Mouse (Mus musculus) embryonic facial prominence, embryonic 10.5 days (tissue): ENCODE data around the gene Sdf4. TPM values are rescaled to one million over a fixed set of nuclear protein-coding genes. Genes with fewer than 3 reads are reported as not detected.
A peak's percentile ranks its signal among the peaks of the same experiment; 100 is the strongest.

Experiments used
- DNase-seq: peaks from one replicate; pipeline ENCODE4 v3.0.0-alpha.2; 2017; ENCODE audit warnings: low spot score
- H3K27ac ChIP-seq: fragments of 300-500 bp; sonication (generic); replicated peaks from 2 replicates; pipeline ENCODE4 v1.5.1; 2016; ENCODE audit warnings: mild to moderate bottlenecking
- H3K27me3 ChIP-seq: fragments of 300-500 bp; sonication (generic); replicated peaks from 2 replicates; pipeline ENCODE4 v1.6.1; 2016; ENCODE audit warnings: low read depth, mild to moderate bottlenecking; ENCODE audit not compliant: poor library complexity, severe bottlenecking
- H3K36me3 ChIP-seq: fragments of 300-500 bp; sonication (generic); replicated peaks from 2 replicates; pipeline ENCODE4 v1.6.1; 2016; ENCODE audit warnings: mild to moderate bottlenecking, moderate library complexity
- H3K4me1 ChIP-seq: fragments of 300-500 bp; sonication (generic); 2 replicates; pipeline ENCODE4 v1.6.1; 2016
- H3K4me3 ChIP-seq: fragments of 300-500 bp; sonication (generic); 2 replicates; pipeline ENCODE4 v1.5.1; 2016; ENCODE audit warnings: mild to moderate bottlenecking, moderate library complexity
- H3K9me3 ChIP-seq: fragments of 300-500 bp; sonication (generic); 2 replicates; pipeline ENCODE4 v1.6.1; 2016; ENCODE audit warnings: mild to moderate bottlenecking
- WGBS: fragments of 180-500 bp; shearing (Covaris S2); methylation state at CpG from one replicate; pipeline ENCODE4 v1.1.7; 2016; 5-methylcytosine and 5-hydroxymethylcytosine counted together
- polyA plus RNA-seq: library from polyadenylated mRNA; unstranded; fragments of >200 nt; fragmentation: Nextera tagmentation; extraction: Ambion mirVana; gene quantifications from 2 replicates; pipeline ENCODE4 v1.2.1, GENCODE M21; 2016

The Sdf4 gene
- polyA plus RNA-seq, 1 experiment from 2014 or later: 138 TPM

GRCm38 (mm10) chr4:155972651-155973050, 20.0 kb upstream of the Sdf4 start:
- Histone ChIP-seq H3K4me3 (no peak overlapping the region), H3K27ac (peak overlapping the region; percentile 14), H3K27me3 (no peaks in the 10 kb centered on the region), H3K9me3 (no peaks in the 10 kb centered on the region; the same call in 1 of the 2 replicates), H3K4me1 (peaks cover 18% of the 10 kb centered on the region), H3K36me3 (no peaks in the 10 kb centered on the region)
- 38% methylated on average over 6 of the region's 6 CpGs for WGBS
- DNase-seq: no peak

GRCm38 (mm10) chr4:155973239-155973638, 19.4 kb upstream of the Sdf4 start:
- H3K27me3 ChIP-seq: no peaks in the 10 kb centered on the region
- no peak for DNase-seq
- H3K27ac ChIP-seq: 0 out of 2 replicates have a peak overlapping the region, but pooled peaks have one; percentile 14
- H3K36me3 ChIP-seq: no peaks in the 10 kb centered on the region
- H3K4me1 ChIP-seq: peaks cover 18% of the 10 kb centered on the region
- no peaks in the 10 kb centered on the region; the same call in 1 of the 2 replicates for H3K9me3 ChIP-seq
- 85% methylated on average over 2 of the region's 2 CpGs for WGBS
- H3K4me3 ChIP-seq: no peak overlapping the region

GRCm38 (mm10) chr4:155981436-155982082, 11.1 kb upstream of the Sdf4 start:
- no peak for DNase-seq
- no peaks in the 10 kb centered on the region for H3K27me3 ChIP-seq
- no peak overlapping the region for H3K4me3 ChIP-seq
- no peak overlapping the region for H3K27ac ChIP-seq
- no peaks in the 10 kb centered on the region for H3K36me3 ChIP-seq
- H3K4me1 ChIP-seq: peaks cover 6% of the 10 kb centered on the region; the same call in 1 of the 2 replicates
- 80% methylated on average over 12 of the region's 12 CpGs for WGBS
- no peaks in the 10 kb centered on the region; the same call in 1 of the 2 replicates for H3K9me3 ChIP-seq

- no peaks in the 10 kb centered on the region for H3K9me3 ChIP-seq
- H3K36me3 ChIP-seq: no peaks in the 10 kb centered on the region
- H3K4me1 ChIP-seq: peaks cover 6% of the 10 kb centered on the region; the same call in 1 of the 2 replicates
- no peaks in the 10 kb centered on the region for H3K27me3 ChIP-seq
- no peak for DNase-seq
- 22% methylated on average over 2 of the region's 2 CpGs for WGBS
- H3K27ac ChIP-seq: no peak overlapping the region
- H3K4me3 ChIP-seq: no peak overlapping the region
Measured at GRCm38 (mm10) chr4:155983788-155984187, 8.9 kb upstream of the Sdf4 start.

GRCm38 (mm10) chr4:155991211-155991907, 1.3 kb upstream of the Sdf4 start:
- H3K27me3 ChIP-seq: no peaks in the 10 kb centered on the region
- WGBS: 89% methylated on average over 22 of the region's 22 CpGs
- H3K9me3 ChIP-seq: no peaks in the 10 kb centered on the region
- peak overlapping the region; percentile 97 for H3K27ac ChIP-seq
- peaks cover 24% of the 10 kb centered on the region for H3K4me1 ChIP-seq
- DNase-seq: no peak
- H3K4me3 ChIP-seq: peak overlapping the region; percentile 87
- peaks cover 31% of the 10 kb centered on the region for H3K36me3 ChIP-seq

- 30% methylated on average over 37 of the region's 37 CpGs for WGBS
- peaks cover 24% of the 10 kb centered on the region for H3K4me1 ChIP-seq
- H3K36me3 ChIP-seq: peaks cover 37% of the 10 kb centered on the region
- H3K27ac ChIP-seq: peak overlapping the region; percentile 97
- no peaks in the 10 kb centered on the region for H3K27me3 ChIP-seq
- peak overlapping the region; percentile 87 for H3K4me3 ChIP-seq
- no peaks in the 10 kb centered on the region for H3K9me3 ChIP-seq
- no peak for DNase-seq
Measured at GRCm38 (mm10) chr4:155991908-155992230, 803 bp upstream of the Sdf4 start.

GRCm38 (mm10) chr4:155992906-155993547, 355 bp downstream of the Sdf4 start:
- peak; percentile 94 for DNase-seq
- peak overlapping the region; percentile 87 for H3K4me3 ChIP-seq
- no peaks in the 10 kb centered on the region for H3K27me3 ChIP-seq
- H3K9me3 ChIP-seq: no peaks in the 10 kb centered on the region
- peaks cover 24% of the 10 kb centered on the region for H3K4me1 ChIP-seq
- peaks cover 48% of the 10 kb centered on the region for H3K36me3 ChIP-seq
- peak overlapping the region; percentile 97 for H3K27ac ChIP-seq
- under 1% methylated on average over 70 of the region's 70 CpGs for WGBS

- H3K27ac ChIP-seq: peak overlapping the region; percentile 97
- WGBS: 5% methylated on average over 15 of the region's 15 CpGs
- H3K4me3 ChIP-seq: peak overlapping the region; percentile 87
- H3K9me3 ChIP-seq: no peaks in the 10 kb centered on the region
- H3K36me3 ChIP-seq: peaks cover 54% of the 10 kb centered on the region
- no peaks in the 10 kb centered on the region for H3K27me3 ChIP-seq
- H3K4me1 ChIP-seq: peaks cover 24% of the 10 kb centered on the region
- no peak for DNase-seq
Measured at GRCm38 (mm10) chr4:155993606-155994005, 934 bp downstream of the Sdf4 start.

GRCm38 (mm10) chr4:156004109-156004508, 11.4 kb downstream of the Sdf4 start:
- Histone ChIP-seq H3K27me3 (no peaks in the 10 kb centered on the region), H3K27ac (no peak overlapping the region), H3K4me1 (no peaks in the 10 kb centered on the region), H3K36me3 (peaks cover 97% of the 10 kb centered on the region), H3K9me3 (no peaks in the 10 kb centered on the region), H3K4me3 (no peak overlapping the region)
- no peak for DNase-seq
- WGBS: 92% methylated on average over 3 of the region's 3 CpGs

- H3K36me3 ChIP-seq: peaks cover 97% of the 10 kb centered on the region
- no peaks in the 10 kb centered on the region for H3K4me1 ChIP-seq
- H3K9me3 ChIP-seq: no peaks in the 10 kb centered on the region
- 93% methylated on average over 4 of the region's 4 CpGs for WGBS
- no peak for DNase-seq
- no peaks in the 10 kb centered on the region for H3K27me3 ChIP-seq
- H3K27ac ChIP-seq: no peak overlapping the region
- H3K4me3 ChIP-seq: no peak overlapping the region
Measured at GRCm38 (mm10) chr4:156008369-156008768, 15.7 kb downstream of the Sdf4 start.

GRCm38 (mm10) chr4:156013637-156014036, 21.0 kb downstream of the Sdf4 start, which contains the start of gene Tnfrsf4:
Gene Tnfrsf4, plus strand, starts transcription at chr4:156013843.
- Histone ChIP-seq H3K9me3 (no peaks in the 10 kb centered on the region), H3K27me3 (no peaks in the 10 kb centered on the region), H3K4me3 (no peak within 1 kb of the TSS), H3K36me3 (peaks cover 82% of the 10 kb centered on the region), H3K4me1 (no peaks in the 10 kb centered on the region), H3K27ac (no peak within 1 kb of the TSS)
- 87% methylated on average over 8 of the region's 8 CpGs for WGBS
- no peak for DNase-seq

- no peaks in the 10 kb centered on the region for H3K27me3 ChIP-seq
- H3K27ac ChIP-seq: no peak overlapping the region
- peaks cover 74% of the 10 kb centered on the region for H3K36me3 ChIP-seq
- no peak overlapping the region for H3K4me3 ChIP-seq
- WGBS: 80% methylated on average over 2 of the region's 2 CpGs
- H3K4me1 ChIP-seq: no peaks in the 10 kb centered on the region
- H3K9me3 ChIP-seq: no peaks in the 10 kb centered on the region
- no peak for DNase-seq
Measured at GRCm38 (mm10) chr4:156014436-156014835, 21.8 kb downstream of the Sdf4 start.
